Mouse (Mus musculus) MEL (cell line): Measurements from ENCODE around the gene Nipa1. TPM values are rescaled to one million over a fixed set of nuclear protein-coding genes. Genes with fewer than 3 reads are reported as not detected.
"Not testable (repeated sequence)": the region's sequence is repeated elsewhere in the genome, so short reads cannot be mapped to it uniquely, and the experiment has no call there.

ENCODE experiments used
- DNase-seq: peaks from one replicate; pipeline ENCODE4 v3.0.0; 2011; ENCODE audit warnings: low read depth, low spot score
- H3K27ac ChIP-seq: 2 replicates; pipeline ENCODE4 v1.5.1; 2012; ENCODE audit warnings: low read depth, mild to moderate bottlenecking, control low read depth, low read length, moderate library complexity; ENCODE audit not compliant: control insufficient read depth
- H3K27me3 ChIP-seq, 2 experiments: fragments of 150-350 bp in 1 of 2; sonication (generic) in 1 of 2; 2 replicates each; pipeline ENCODE4 v1.6.1; 2012; ENCODE audit warnings: low read length in 2 of 2, mild to moderate bottlenecking in 2 of 2, improper control_type of control experiment in 1 of 2, moderate library complexity in 1 of 2; ENCODE audit not compliant: insufficient read depth in 2 of 2, control insufficient read depth in 1 of 2
- H3K36me3 ChIP-seq, 2 experiments: 2 replicates each; pipeline ENCODE4 v1.6.1; 2012 to 2014; ENCODE audit warnings: low read length in 2 of 2, improper control_type of control experiment in 1 of 2, inconsistent platforms in 1 of 2, mild to moderate bottlenecking in 1 of 2; ENCODE audit not compliant: insufficient read depth in 2 of 2, control insufficient read depth in 1 of 2
- H3K4me1 ChIP-seq, 2 experiments: fragments of 150-350 bp in 1 of 2; sonication (generic) in 1 of 2; 2 replicates each; pipeline ENCODE4 v1.6.1; 2012; ENCODE audit warnings: low read length in 2 of 2, improper control_type of control experiment in 1 of 2, mild to moderate bottlenecking in 1 of 2; ENCODE audit not compliant: insufficient read depth in 2 of 2, control insufficient read depth in 1 of 2
- H3K4me3 ChIP-seq, 2 experiments: fragments of 150-350 bp in 1 of 2; sonication (generic) in 1 of 2; 2 replicates each; pipeline ENCODE4 v1.5.1; 2012; ENCODE audit warnings: low read depth in 2 of 2, low read length in 2 of 2, mild to moderate bottlenecking in 2 of 2, moderate library complexity in 2 of 2, control low read depth in 1 of 2, improper control_type of control experiment in 1 of 2; ENCODE audit not compliant: control insufficient read depth in 1 of 2, insufficient read depth in 1 of 2
- H3K79me2 ChIP-seq: 2 replicates; pipeline ENCODE4 v1.6.1; 2012; ENCODE audit warnings: mild to moderate bottlenecking, low read length, moderate library complexity; ENCODE audit not compliant: control insufficient read depth, poor library complexity, insufficient read depth
- H3K9ac ChIP-seq: 2 replicates; pipeline ENCODE4 v1.6.1; 2012; ENCODE audit warnings: low read depth, mild to moderate bottlenecking, control low read depth, low read length, moderate library complexity; ENCODE audit not compliant: control insufficient read depth, poor library complexity, severe bottlenecking
- H3K9me3 ChIP-seq: fragments of 150-350 bp; sonication (generic); replicated peaks from 2 replicates; pipeline ENCODE4 v1.6.1; 2012; ENCODE audit warnings: mild to moderate bottlenecking, low read length, improper control_type of control experiment, moderate library complexity; ENCODE audit not compliant: insufficient read depth
- CTCF ChIP-seq, 3 experiments: IDR thresholded peaks in 2 of 3; conservative IDR thresholded peaks in 1 of 3; 2 replicates each; pipeline ENCODE4 v1.5.1; 2011 to 2012; ENCODE audit warnings: low read length in 3 of 3, low read depth in 2 of 3, mild to moderate bottlenecking in 2 of 3, improper control_type of control experiment in 1 of 3, inconsistent platforms in 1 of 3, mixed read lengths in 1 of 3, moderate library complexity in 1 of 3; ENCODE audit not compliant: control insufficient read depth in 1 of 3, insufficient read depth in 1 of 3, poor library complexity in 1 of 3, severe bottlenecking in 1 of 3
- ELF1 ChIP-seq: IDR thresholded peaks from 2 replicates; pipeline ENCODE4 v1.6.1; 2014; ENCODE audit warnings: low read depth, mild to moderate bottlenecking, inconsistent platforms, low read length, improper control_type of control experiment, moderate library complexity
- ETS1 ChIP-seq: IDR thresholded peaks from 2 replicates; pipeline ENCODE4 v1.6.1; 2012; ENCODE audit warnings: low read depth, mild to moderate bottlenecking, inconsistent platforms, low read length, improper control_type of control experiment, moderate library complexity
- HCFC1 ChIP-seq: IDR thresholded peaks from 2 replicates; pipeline ENCODE4 v1.6.1; 2012; ENCODE audit warnings: low read depth, mild to moderate bottlenecking, inconsistent platforms, low read length, improper control_type of control experiment, moderate library complexity
- KAT2A ChIP-seq: conservative IDR thresholded peaks from 2 replicates; pipeline ENCODE4 v1.6.1; 2012; ENCODE audit warnings: low read depth, low read length, improper control_type of control experiment, inconsistent platforms
- MAX ChIP-seq: IDR thresholded peaks from 2 replicates; pipeline ENCODE4 v1.6.1; 2011; ENCODE audit warnings: low read length, improper control_type of control experiment
- MEF2A ChIP-seq: IDR thresholded peaks from 2 replicates; pipeline ENCODE4 v1.6.1; 2014; ENCODE audit warnings: low read depth, mild to moderate bottlenecking, inconsistent platforms, low read length, improper control_type of control experiment; ENCODE audit not compliant: poor library complexity, insufficient replicate concordance, severe bottlenecking; ENCODE audit errors: extremely low read depth
- MXI1 ChIP-seq: IDR thresholded peaks from 2 replicates; pipeline ENCODE4 v1.6.1; 2011; ENCODE audit warnings: mild to moderate bottlenecking, low read depth, low read length, improper control_type of control experiment
- MYC ChIP-seq: IDR thresholded peaks from 2 replicates; pipeline ENCODE4 v1.6.1; 2011; ENCODE audit warnings: low read depth, mild to moderate bottlenecking, low read length, improper control_type of control experiment, moderate library complexity
- NELFE ChIP-seq: IDR thresholded peaks from 2 replicates; pipeline ENCODE4 v1.6.1; 2011; ENCODE audit warnings: low read depth, low read length, improper control_type of control experiment
- NRF1 ChIP-seq: IDR thresholded peaks from 2 replicates; pipeline ENCODE4 v1.6.1; 2014; ENCODE audit warnings: low read depth, mild to moderate bottlenecking, inconsistent platforms, low read length, improper control_type of control experiment, moderate library complexity; ENCODE audit not compliant: poor library complexity, insufficient read depth, severe bottlenecking
- RCOR1 ChIP-seq: IDR thresholded peaks from 2 replicates; pipeline ENCODE4 v1.6.1; 2012; ENCODE audit warnings: low read depth, mild to moderate bottlenecking, inconsistent platforms, low read length, improper control_type of control experiment
- SIN3A ChIP-seq: IDR thresholded peaks from 2 replicates; pipeline ENCODE4 v1.6.1; 2012; ENCODE audit warnings: low read length, improper control_type of control experiment, inconsistent platforms
- TCF12 ChIP-seq: IDR thresholded peaks from 2 replicates; pipeline ENCODE4 v1.6.1; 2014; ENCODE audit warnings: low read depth, mild to moderate bottlenecking, inconsistent platforms, low read length, improper control_type of control experiment, moderate library complexity
- USF1 ChIP-seq: IDR thresholded peaks from 2 replicates; pipeline ENCODE4 v1.6.1; 2014; ENCODE audit warnings: low read depth, mild to moderate bottlenecking, inconsistent platforms, low read length, improper control_type of control experiment, moderate library complexity
- ZNF384 ChIP-seq: IDR thresholded peaks from 2 replicates; pipeline ENCODE4 v1.6.1; 2012; ENCODE audit warnings: low read depth, mild to moderate bottlenecking, inconsistent platforms, low read length, improper control_type of control experiment
- polyA plus RNA-seq, 2 experiments: library from polyadenylated mRNA; stranded (reverse) in 1 of 2; unstranded in 1 of 2; fragments of >175 nt in 1 of 2; fragments of >200 nt in 1 of 2; gene quantifications; 2 replicates each; pipeline versions ENCODE4 v1.2.1 to v1.2.4; 2012; ENCODE audit warnings: low replicate concordance in 2 of 2, low read depth in 1 of 2; ENCODE audit not compliant: insufficient read length in 2 of 2, insufficient read depth in 1 of 2, missing spikeins in 1 of 2
- total RNA-seq: library from RNA; depleted of rRNA; stranded (reverse); fragments of 300-350 nt; gene quantifications from 2 replicates; pipeline ENCODE4 v1.2.3, GENCODE M21; 2012

Gene Nipa1
- total and polyA plus RNA-seq, 3 experiments, result 13.0 to 14.8 TPM; not detected in 1

DNA sequence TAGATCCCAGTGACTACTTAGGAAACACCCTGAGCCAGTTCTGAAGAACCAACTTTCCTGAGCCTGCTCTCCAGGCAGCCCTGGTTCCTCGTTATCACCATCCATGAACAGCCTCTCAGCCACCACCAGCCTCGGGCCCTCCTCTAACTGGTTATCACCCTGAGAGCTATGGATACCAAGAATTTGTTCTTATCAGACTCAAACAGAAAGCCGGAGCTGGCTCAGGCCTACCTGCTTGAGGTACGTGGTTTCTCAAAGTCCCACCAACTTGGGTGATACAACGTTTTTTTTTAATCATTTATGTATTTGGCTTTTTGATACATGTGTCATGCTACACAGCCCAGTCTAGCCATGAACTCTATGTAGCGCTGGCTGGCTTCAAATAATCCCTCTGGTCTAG, 4.6 kb downstream of the Nipa1 start (continued):
- peak; percentile 77 for TF ChIP-seq MAX
- TF ChIP-seq NELFE, result peak; percentile 48
- TF ChIP-seq ELF1, result no peak; the same call in 1 of the 2 replicates
- peak; percentile 86 for TF ChIP-seq RCOR1
- no peak for TF ChIP-seq MEF2A
- TF ChIP-seq HCFC1, result peak; percentile 40; the same call in 1 of the 2 replicates
- TF ChIP-seq TCF12, result peak; percentile 98
- no peak; the same call in 1 of the 2 replicates for TF ChIP-seq KAT2A
- no peak for TF ChIP-seq USF1
- TF ChIP-seq NRF1, result 0 out of 2 replicates have a peak, but pooled peaks have one; percentile 15
- TF ChIP-seq CTCF (IDR thresholded peaks at IDR 0.05 in 2 of 3, conservative IDR thresholded peaks at IDR 0.05 in 1 of 3; ENCODE audit: control insufficient read depth in 1 of 3, insufficient read depth in 1 of 3, low read depth in 2 of 3, low read length in 3 of 3, poor library complexity in 1 of 3, severe bottlenecking in 1 of 3), result no peak

DNA sequence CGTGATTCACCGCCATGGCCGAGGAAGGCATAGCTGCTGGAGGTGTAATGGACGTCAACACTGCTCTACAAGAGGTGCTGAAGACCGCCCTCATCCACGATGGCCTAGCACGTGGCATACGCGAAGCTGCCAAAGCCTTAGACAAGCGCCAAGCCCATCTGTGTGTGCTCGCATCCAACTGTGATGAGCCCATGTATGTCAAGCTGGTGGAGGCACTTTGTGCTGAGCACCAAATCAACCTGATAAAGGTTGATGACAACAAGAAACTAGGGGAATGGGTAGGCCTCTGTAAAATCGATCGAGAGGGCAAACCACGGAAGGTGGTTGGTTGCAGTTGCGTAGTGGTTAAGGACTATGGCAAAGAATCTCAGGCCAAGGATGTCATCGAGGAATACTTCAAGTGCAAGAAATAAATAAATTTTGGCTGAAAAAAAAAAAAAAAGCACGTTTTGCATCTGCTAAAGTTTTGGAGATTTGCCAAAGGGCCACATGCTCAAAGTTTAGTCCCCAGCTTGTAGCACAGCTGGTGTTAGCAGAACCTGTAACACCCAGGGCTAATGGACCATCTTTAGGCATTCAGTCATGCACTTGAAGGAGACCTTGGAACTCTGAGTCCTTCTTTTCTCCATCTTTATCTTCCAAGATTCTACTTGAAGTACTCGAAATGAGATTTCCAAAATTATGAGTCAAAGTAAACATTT, 5.6 kb downstream of the Nipa1 start:
- peak; percentile 80 for DNase-seq
- H3K9me3 ChIP-seq, H3K27me3 ChIP-seq, H3K79me2 ChIP-seq: not testable (repeated sequence)
- H3K27ac ChIP-seq, result peak overlapping the region; percentile 100
- peaks cover 0 to 45% of the 10 kb centered on the region in 2 experiments; a peak in 2 of 4 replicates for H3K36me3 ChIP-seq
- 0 out of 2 replicates have a peak, but pooled peaks have one; percentile 14 for TF ChIP-seq SIN3A
- TF ChIP-seq MXI1, result peak; percentile 84; the same call in 1 of the 2 replicates
- peak; percentile 40; the same call in 1 of the 2 replicates for TF ChIP-seq USF1
- TF ChIP-seq ETS1, result peak; percentile 72
- peak; percentile 87 for TF ChIP-seq ZNF384
- TF ChIP-seq MYC, result peak; percentile 91
- TF ChIP-seq MAX, result peak; percentile 70
- peak overlapping the region; percentile 74 for H3K9ac ChIP-seq
- H3K4me1 ChIP-seq, result peaks cover 28 to 35% of the 10 kb centered on the region in 2 experiments
- H3K4me3 ChIP-seq, result peak overlapping the region; percentile 4 to 34
